Mouse (Mus musculus): ENCODE measurements around the gene Tdrd7.

Gene Tdrd7

GRCm38 (mm10) chr4:45964771-45965439 lies at the start of gene Tdrd7:
Gene Tdrd7 (plus strand): TSS chr4:45965334.
- 72% methylated on average over 10 of the region's 10 CpGs for WGBS

DNA sequence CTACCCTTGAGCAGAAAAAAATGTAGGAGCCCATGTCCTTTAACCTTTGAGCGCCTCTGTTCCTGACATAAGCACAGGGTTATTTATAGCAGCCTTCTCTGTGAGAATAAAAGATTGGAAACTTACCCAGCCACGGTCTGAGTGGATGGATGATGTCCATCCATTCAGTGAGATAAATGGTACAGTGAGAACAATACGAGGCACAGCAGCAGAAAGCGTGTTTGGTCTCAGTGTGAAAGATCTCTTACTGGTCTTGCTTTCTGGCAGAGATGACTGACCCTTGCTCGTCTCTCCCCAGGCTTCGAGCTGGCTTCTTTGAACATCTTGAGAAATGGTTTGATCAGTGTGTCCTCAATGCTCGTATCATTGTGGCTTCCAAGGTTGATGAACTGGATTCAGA lies 48.0 kb upstream of the Tdrd7 start:
- WGBS, result 72% methylated on average over 7 of the region's 7 CpGs

DNA sequence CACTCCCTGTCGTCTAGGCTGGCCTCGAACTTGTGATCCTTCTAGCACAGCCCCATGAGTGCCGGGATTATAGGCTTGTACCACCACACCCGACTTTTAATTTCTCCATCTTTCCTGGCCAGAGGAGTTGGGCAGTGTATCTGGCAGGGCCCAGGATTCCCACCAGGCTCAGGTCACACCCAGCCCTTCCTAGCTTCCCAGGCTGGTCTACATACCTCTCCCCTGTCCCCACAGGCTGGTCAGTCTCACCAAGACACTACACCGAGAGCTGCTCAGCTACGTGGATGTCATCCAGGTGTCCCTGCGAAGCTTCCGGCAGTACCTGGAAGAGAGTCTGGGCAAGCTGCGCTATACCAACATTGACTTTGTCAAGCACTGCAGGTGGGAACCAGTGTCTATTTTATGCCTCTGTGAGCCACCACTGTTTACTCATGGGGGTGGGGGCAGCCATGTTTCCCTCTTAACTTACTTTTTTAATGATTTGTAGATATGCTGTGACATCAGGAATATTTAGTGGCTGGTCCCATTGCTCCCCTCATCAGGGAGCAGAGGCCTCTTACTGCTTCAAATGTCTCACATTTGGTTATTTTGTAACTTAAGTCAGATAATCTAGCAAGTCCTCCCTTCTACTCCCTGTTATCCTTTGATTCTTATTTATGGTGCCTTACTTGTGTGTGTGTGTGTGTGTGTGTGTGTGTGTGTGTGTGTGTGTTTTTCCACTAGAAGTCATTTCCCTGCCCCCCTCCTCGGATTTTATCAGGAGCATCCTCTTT lies 43.3 kb upstream of the Tdrd7 start:
- WGBS, result 87% methylated on average over 10 of the region's 10 CpGs

DNA sequence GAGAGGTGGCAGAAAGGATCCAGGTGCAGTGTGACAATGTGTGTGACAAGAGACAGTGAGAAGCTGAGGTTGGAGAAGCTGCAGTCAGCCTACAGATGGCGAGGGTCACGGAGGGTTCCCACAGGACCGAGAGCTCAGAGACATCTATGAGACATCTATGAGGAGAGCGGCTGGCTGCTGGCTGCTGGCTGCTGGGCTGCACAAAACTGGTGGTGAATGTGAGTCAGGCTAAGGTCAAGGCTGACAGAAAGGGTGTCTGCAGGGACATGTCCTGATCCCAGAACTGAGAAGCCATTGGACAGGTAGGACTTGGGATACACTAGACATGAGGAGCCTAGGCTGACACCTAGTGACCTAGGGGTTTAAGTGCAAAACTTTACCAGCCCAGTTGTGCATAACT lies 41.1 kb upstream of the Tdrd7 start:
- WGBS, result 96% methylated on average over 4 of the region's 4 CpGs

- 73% methylated on average over 4 of the region's 4 CpGs for WGBS
Measured at GRCm38 (mm10) chr4:45928561-45928960, 36.6 kb upstream of the Tdrd7 start.

DNA sequence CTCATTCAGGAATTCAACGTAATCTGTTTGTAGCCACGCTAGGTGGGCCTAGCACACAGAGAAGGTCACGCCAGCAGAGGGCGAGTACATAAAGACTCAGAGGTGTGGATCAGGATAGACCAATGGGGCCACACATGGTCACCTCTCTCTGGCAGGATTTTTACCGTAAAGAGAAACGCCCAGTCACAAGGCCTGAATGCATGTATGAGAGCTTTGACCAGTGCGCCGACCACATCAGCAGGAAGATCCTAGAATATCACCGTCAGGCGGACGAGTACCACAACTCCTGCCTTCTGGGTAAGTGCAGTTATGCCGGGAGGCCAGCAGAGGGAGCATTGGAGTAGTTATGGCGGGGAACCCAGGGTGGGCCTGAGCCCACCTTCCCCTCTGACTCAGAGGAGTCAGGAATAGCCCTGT lies 23.5 kb upstream of the Tdrd7 start:
- WGBS, result 28% methylated on average over 13 of the region's 13 CpGs

GRCm38 (mm10) chr4:45947729-45948128 lies 17.4 kb upstream of the Tdrd7 start:
- 83% methylated on average over 8 of the region's 8 CpGs for WGBS

GRCm38 (mm10) chr4:45949109-45949848 lies 15.9 kb upstream of the Tdrd7 start:
- WGBS, result 79% methylated on average over 7 of the region's 7 CpGs

GRCm38 (mm10) chr4:45951830-45952229 lies 13.3 kb upstream of the Tdrd7 start:
- 97% methylated on average over 18 of the region's 18 CpGs for WGBS

DNA sequence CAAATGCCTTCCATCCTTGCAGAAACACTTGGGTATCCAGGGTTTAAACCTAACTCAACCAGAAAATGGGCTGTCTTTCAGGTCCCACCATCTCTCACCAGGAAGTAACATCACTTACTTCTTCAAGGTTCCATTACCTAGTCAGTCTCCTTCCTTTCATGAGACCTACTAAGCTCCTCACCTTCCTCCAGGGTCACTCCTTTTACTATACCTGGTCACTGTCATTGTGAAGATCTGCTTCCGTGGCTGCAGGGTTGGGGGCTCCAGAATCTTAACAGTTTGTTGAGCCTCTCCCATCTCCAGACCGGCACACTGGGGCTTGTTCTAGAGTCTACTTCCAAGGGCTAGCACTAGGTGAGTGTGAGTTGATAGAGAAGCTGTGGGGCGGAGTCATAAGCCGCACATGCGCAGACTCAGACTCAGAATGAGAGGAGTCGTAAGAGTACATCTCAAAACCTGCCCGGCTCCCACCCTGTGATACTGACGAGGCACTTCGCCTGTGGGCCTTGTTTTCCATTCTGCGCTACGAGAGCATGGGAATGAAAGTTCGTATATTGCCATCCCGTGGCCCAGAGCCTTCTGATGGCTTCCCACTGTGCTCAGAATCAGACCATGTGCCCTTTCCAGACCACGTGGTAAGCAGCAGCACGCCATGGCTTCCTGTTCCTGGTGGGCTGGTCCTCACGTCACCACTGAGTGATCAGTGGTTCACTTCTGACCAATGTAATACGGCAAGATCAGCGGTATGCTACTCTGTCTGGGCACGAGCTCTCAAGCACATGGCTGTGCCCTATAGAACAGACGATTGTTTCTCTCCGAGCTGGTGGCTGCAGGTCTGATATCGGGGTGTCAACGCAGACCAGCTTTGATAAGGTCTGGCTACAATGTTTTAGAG lies 11.9 kb upstream of the Tdrd7 start:
- WGBS, result 93% methylated on average over 23 of the region's 23 CpGs

DNA sequence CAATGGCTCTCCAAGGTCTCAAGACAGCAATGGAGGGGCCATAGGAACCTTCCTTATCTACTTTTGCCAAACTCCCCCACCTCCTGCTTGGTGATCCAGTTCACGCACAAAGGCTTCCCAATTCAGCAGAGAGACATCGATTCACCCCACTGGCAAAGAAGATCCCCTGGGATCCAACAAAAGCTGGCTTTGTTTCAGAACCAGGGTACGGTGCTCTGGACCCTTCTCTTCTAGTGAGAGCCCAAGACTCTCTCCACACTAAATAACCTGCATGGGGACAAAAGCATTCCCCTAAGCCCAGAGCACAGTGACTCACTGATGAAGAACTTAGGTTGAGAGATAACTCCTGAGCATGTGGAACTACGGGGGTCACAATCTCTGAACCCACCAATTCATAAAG lies 9.9 kb upstream of the Tdrd7 start:
- 86% methylated on average over 4 of the region's 4 CpGs for WGBS

GRCm38 (mm10) chr4:45956131-45956530 lies 9.0 kb upstream of the Tdrd7 start:
- 95% methylated on average over 8 of the region's 8 CpGs for WGBS

DNA sequence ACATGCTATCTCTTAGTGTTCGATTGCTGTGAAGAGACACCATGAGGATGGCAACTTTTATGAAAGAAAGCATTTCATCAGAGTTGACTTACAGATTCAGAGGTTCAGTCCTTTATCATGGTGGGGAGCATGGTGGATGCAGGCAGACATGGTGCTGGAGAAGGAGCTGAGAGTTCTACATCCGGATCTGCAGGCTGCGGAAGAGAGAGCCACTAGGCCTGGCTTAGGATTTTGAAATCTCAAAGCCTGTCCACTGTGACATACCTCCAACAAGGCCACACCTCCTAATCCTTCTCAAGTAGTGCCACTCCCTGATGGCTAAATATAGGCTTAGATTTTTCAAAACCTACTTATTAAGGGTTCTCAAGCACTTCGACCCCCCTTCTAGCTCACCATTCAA lies 8.4 kb upstream of the Tdrd7 start:
- WGBS, result 96% methylated on average over 4 of the region's 4 CpGs

DNA sequence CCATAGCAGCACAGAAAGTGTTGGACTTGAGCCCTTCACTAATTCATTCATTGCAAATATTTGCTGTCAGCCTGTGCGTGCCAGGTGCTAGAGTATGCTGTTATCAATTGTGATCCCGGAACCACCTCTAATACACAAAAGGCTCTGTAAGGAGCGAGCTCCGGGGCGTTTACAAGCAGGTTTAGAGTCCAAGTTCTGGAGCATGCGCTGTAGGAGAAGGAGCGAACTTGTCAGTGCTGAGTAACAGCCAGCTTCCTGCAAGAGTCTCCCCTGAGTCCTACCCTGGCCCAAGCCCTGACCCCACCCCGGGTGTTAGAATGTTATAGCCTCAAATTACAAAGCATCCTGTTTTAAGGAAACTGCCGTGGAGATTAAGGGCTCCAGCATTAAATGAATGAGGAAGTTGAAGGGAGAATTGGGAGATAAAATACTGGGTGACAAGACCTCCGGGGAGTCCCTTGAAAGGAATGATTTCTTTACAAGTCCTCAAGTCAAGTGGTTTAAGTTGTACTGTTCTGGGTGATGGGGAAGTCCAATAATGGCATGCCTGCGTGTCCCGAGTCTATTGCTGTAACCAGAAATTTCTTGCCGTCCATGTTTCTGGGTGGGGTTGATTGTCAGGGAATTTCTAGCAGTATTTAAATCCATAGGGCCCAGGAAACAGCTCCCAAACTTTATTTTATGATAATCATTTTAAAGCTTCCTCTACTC lies 758 bp downstream of the Tdrd7 start:
- 57% methylated on average over 13 of the region's 13 CpGs for WGBS

GRCm38 (mm10) chr4:45966716-45967115 lies 1.6 kb downstream of the Tdrd7 start:
- 57% methylated on average over 6 of the region's 6 CpGs for WGBS

DNA sequence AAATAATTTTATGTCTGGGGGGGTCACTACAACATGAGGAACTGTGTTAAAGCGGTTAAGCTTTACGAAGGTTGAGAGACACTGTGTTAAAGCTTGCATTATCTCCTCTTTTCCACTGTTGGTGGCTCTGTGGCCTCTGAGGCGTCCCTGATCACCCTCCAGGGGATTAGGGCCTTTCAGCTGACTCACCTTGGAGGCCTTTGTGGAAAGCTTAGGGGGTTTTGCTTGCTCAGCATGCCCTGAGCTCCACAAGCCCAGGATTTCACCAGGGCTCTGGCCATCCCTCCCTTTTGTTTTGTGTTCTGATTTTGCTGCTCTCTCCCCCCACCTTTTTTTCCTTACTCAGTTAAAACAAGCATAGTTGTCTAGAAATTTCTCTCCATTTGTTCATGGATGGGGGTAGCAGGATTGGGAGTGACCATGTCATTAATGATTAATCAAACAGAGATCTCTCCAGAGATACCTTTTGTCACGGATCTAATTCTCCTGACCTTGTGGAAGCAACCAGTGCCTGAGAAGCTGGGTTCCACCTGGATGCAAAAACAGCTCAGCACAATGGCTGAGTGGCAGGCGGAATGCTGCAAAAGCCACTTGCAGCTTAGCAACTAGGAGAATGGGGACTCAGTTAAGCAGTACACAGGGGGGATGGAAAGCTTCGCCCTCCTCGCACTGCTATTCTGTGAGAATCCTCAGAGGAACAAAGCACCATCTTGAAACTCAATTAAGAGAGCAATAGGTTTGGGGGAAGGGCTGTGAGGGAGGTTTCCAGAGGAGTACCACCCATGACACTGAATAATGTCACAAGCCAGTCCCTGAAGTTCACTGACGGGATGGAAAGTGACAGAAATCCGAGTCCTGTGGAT lies 2.6 kb downstream of the Tdrd7 start:
- WGBS, result 79% methylated on average over 9 of the region's 9 CpGs

- 83% methylated on average over 2 of the region's 2 CpGs for WGBS
Measured at GRCm38 (mm10) chr4:45969051-45969450, 3.9 kb downstream of the Tdrd7 start.

- WGBS, result 73% methylated on average over 7 of the region's 7 CpGs
Measured at GRCm38 (mm10) chr4:45970048-45970560, 5.0 kb downstream of the Tdrd7 start.

GRCm38 (mm10) chr4:45971806-45972447 lies 6.8 kb downstream of the Tdrd7 start:
- under 1% methylated on average over 50 of the region's 51 CpGs for WGBS

Measured in cerebral cortex, adult 2 months (tissue).